Comparison of ENCODE assay signal across 8 mouse cellular contexts in genomic region chr6:86547880-86548367, GRCm38 (mm10). TPM values are rescaled to one million over a fixed set of nuclear protein-coding genes. Genes with fewer than 3 reads are reported as not detected.
DNase-seq lines count a peak whose midpoint lies in the region; ATAC-seq and TF ChIP-seq lines count a peak whose summit lies in the region.

No protein-coding gene starts in this region.

- no peak overlapping the region for H3K4me3 ChIP-seq in liver, adult 2 months (ENCODE audit: insufficient read depth, low read depth, low read length)
- H3K4me3 ChIP-seq in forebrain, embryonic 16.5 days (replicated peaks; ENCODE audit: low read length) = no peak overlapping the region
- no peak overlapping the region for H3K4me3 ChIP-seq in hindbrain, embryonic 16.5 days (ENCODE audit: low read length)
- no peak overlapping the region for H3K4me3 ChIP-seq in forebrain, embryonic 10.5 days

- TF ChIP-seq CTCF in liver, adult 2 months (IDR thresholded peaks at IDR 0.05; ENCODE audit: low read depth, low read length) = 0 out of 2 replicates have a peak, but pooled peaks have one; percentile 26

- H3K27me3 ChIP-seq in liver, adult 2 months (ENCODE audit: control insufficient read depth, insufficient read depth, low read length) = no peaks in the 10 kb centered on the region
- no peaks in the 10 kb centered on the region for H3K27me3 ChIP-seq in forebrain, embryonic 16.5 days (replicated peaks; ENCODE audit: control insufficient read depth, insufficient read depth, low read length)
- H3K27me3 ChIP-seq in hindbrain, embryonic 16.5 days (replicated peaks; ENCODE audit: control insufficient read depth, insufficient read depth, low read length) = no peaks in the 10 kb centered on the region
- H3K27me3 ChIP-seq in forebrain, embryonic 10.5 days (ENCODE audit: poor library complexity, severe bottlenecking) = no peaks in the 10 kb centered on the region

- peak; percentile 88 for ATAC-seq in neutrophil, adult 5-6 weeks (ENCODE audit: extremely low read depth, insufficient number of reproducible peaks, low FRiP score, poor library complexity, severe bottlenecking)
- no peak for ATAC-seq in forebrain, embryonic 16.5 days
- ATAC-seq in hindbrain, embryonic 16.5 days = no peak

- peak overlapping the region; percentile 9; the same call in 1 of the 2 replicates for H3K9ac ChIP-seq in liver, adult 2 months (ENCODE audit: low read depth, low read length)
- no peak overlapping the region for H3K9ac ChIP-seq in forebrain, embryonic 16.5 days (replicated peaks; ENCODE audit: low read depth, low read length)
- no peak overlapping the region for H3K9ac ChIP-seq in hindbrain, embryonic 16.5 days (ENCODE audit: low read depth, low read length)

- peaks cover 6% of the 10 kb centered on the region; the same call in 1 of the 2 replicates for H3K79me2 ChIP-seq in liver, adult 2 months (ENCODE audit: control insufficient read depth, insufficient read depth, low read length)

- 18% methylated on average over 8 of the region's 8 CpGs for WGBS in liver, adult 2 months
- WGBS in forebrain, embryonic 16.5 days = 92% methylated on average over 8 of the region's 8 CpGs
- WGBS in hindbrain, embryonic 16.5 days = 90% methylated on average over 8 of the region's 8 CpGs
- 87% methylated on average over 8 of the region's 8 CpGs for WGBS in forebrain, embryonic 10.5 days

- H3K4me1 ChIP-seq in liver, adult 2 months (ENCODE audit: control insufficient read depth, insufficient read depth, low read length) = peaks cover 5% of the 10 kb centered on the region; the same call in 1 of the 2 replicates
- no peaks in the 10 kb centered on the region for H3K4me1 ChIP-seq in forebrain, embryonic 16.5 days (replicated peaks; ENCODE audit: control insufficient read depth, insufficient read depth, low read length)
- no peaks in the 10 kb centered on the region for H3K4me1 ChIP-seq in hindbrain, embryonic 16.5 days (ENCODE audit: control insufficient read depth, insufficient read depth, low read depth, low read length)
- no peaks in the 10 kb centered on the region for H3K4me1 ChIP-seq in forebrain, embryonic 10.5 days

- TF ChIP-seq POLR2A in liver, adult 2 months (IDR thresholded peaks at IDR 0.05; ENCODE audit: extremely low read depth, insufficient read depth, low read length) = no peak

- no peak overlapping the region for H3K4me2 ChIP-seq in forebrain, embryonic 16.5 days (ENCODE audit: low read length)
- H3K4me2 ChIP-seq in hindbrain, embryonic 16.5 days (ENCODE audit: low read length) = no peak overlapping the region

- peaks cover 34% of the 10 kb centered on the region for H3K36me3 ChIP-seq in liver, adult 2 months (ENCODE audit: control insufficient read depth, insufficient read depth, low read length)
- peaks cover 21% of the 10 kb centered on the region for H3K36me3 ChIP-seq in forebrain, embryonic 16.5 days (ENCODE audit: control insufficient read depth, insufficient read depth)
- peaks cover 12% of the 10 kb centered on the region for H3K36me3 ChIP-seq in hindbrain, embryonic 16.5 days (ENCODE audit: control insufficient read depth, insufficient read depth, low read length)
- H3K36me3 ChIP-seq in forebrain, embryonic 10.5 days (replicated peaks) = peaks cover 96% of the 10 kb centered on the region

- peak; percentile 2 for DNase-seq in embryo, embryonic 11 days
- no peak for DNase-seq in embryo, embryonic 10 days (ENCODE audit: low spot score)
- DNase-seq in heart, postnatal 10 days = peak; percentile 45 to 50
- DNase-seq in liver, adult 2 months (ENCODE audit: extremely low read depth, low read depth, low spot score) = peak; percentile 90
- no peak for DNase-seq in forebrain, embryonic 10.5 days (ENCODE audit: extremely low spot score, low spot score)

- intact Hi-C loops in heart, postnatal 10 days (cut with DNase I) = loop anchor here (5.0 to 10.0 kb wide), 2 partner anchors 49 to 257 kb away; no protein-coding TSS in a partner anchor

- H3K9me3 ChIP-seq in forebrain, embryonic 16.5 days (ENCODE audit: control insufficient read depth, low read length) = no peaks in the 10 kb centered on the region
- no peaks in the 10 kb centered on the region for H3K9me3 ChIP-seq in hindbrain, embryonic 16.5 days (ENCODE audit: control insufficient read depth, low read length)
- no peaks in the 10 kb centered on the region for H3K9me3 ChIP-seq in forebrain, embryonic 10.5 days

- peak overlapping the region; percentile 66 for H3K27ac ChIP-seq in liver, adult 2 months (replicated peaks; ENCODE audit: insufficient read depth, low read depth, low read length)
- H3K27ac ChIP-seq in forebrain, embryonic 16.5 days (ENCODE audit: low read length) = no peak overlapping the region
- H3K27ac ChIP-seq in hindbrain, embryonic 16.5 days (ENCODE audit: low read depth, low read length) = no peak overlapping the region
- no peak overlapping the region for H3K27ac ChIP-seq in forebrain, embryonic 10.5 days

RNA-seq across cellular contexts. Expression of gene Pcbp1, which starts 21.8 kb away (rescaled TPM):
- 100 to 1,000 TPM; 205 to 210 TPM for total RNA-seq in heart, postnatal 10 days (2021)
- total RNA-seq in liver, adult 2 months (2014; rRNA removed) = 38.2 and 59.7 TPM in 2 replicates
- 119 and 138 TPM in 2 replicates for polyA plus RNA-seq in liver, adult 2 months (2012; rRNA removed)
- 35.6 and 38.3 TPM in 2 replicates for total RNA-seq in neutrophil, adult 5-6 weeks (2017)
- polyA plus RNA-seq in forebrain, embryonic 16.5 days (2015; fragmentation: Nextera tagmentation; extraction: Ambion mirVana) = 256 and 326 TPM in 2 replicates
- polyA plus RNA-seq in hindbrain, embryonic 16.5 days (2015; fragmentation: Nextera tagmentation; extraction: Ambion mirVana) = 123 and 163 TPM in 2 replicates
- polyA plus RNA-seq in forebrain, embryonic 10.5 days (2016; fragmentation: Nextera tagmentation; extraction: Ambion mirVana) = 305 and 358 TPM in 2 replicates

Comparison
In these comparisons a context has a peak if more than half of its experiments do, and no peak if none do; other contexts are left out.
1. DNase-seq: peak in embryo, embryonic 11 days (single experiment), heart, postnatal 10 days (2 of 2) and liver, adult 2 months (single experiment); none in embryo, embryonic 10 days (single experiment) and forebrain, embryonic 10.5 days (single experiment).